Mouse (Mus musculus) olfactory bulb, adult 2 months (tissue): Measurements from ENCODE around the gene Gtf3a.

ENCODE experiments used
- CTCF ChIP-seq: fragments of 200-500 bp; IDR thresholded peaks from 2 replicates; pipeline ENCODE4 v1.5.1; 2012; ENCODE audit warnings: low read depth, mild to moderate bottlenecking, low read length, moderate library complexity; ENCODE audit not compliant: insufficient read depth
- POLR2A ChIP-seq: fragments of 200-500 bp; IDR thresholded peaks from 2 replicates; pipeline ENCODE4 v1.6.1; 2012; ENCODE audit warnings: mild to moderate bottlenecking, low read depth, low read length, moderate library complexity; ENCODE audit not compliant: insufficient read depth

- TF ChIP-seq POLR2A (no peak), CTCF (no peak)
These were observed 17.0 kb upstream of the Gtf3a start for GRCm38 (mm10) chr5:146931422-146931821.
